Mouse (Mus musculus) fat pad, adult 2 months (tissue): Measurements from ENCODE around the gene Vwa3a.

Source experiments
- DNase-seq: peaks from one replicate; pipeline ENCODE4 v3.0.0-alpha.2; 2011; ENCODE audit warnings: low read depth, low spot score; ENCODE audit errors: extremely low read depth

Gene Vwa3a

GRCm38 (mm10) chr7:120746029-120746428 lies 6.9 kb downstream of the Vwa3a start:
- DNase-seq, result no peak

GRCm38 (mm10) chr7:120746821-120747220 lies 7.7 kb downstream of the Vwa3a start:
- DNase-seq, result no peak

- DNase-seq, result no peak
Measured at GRCm38 (mm10) chr7:120748478-120748877, 9.4 kb downstream of the Vwa3a start.

- DNase-seq, result no peak
Measured at GRCm38 (mm10) chr7:120751330-120751729, 12.2 kb downstream of the Vwa3a start.

- no peak for DNase-seq
Measured at GRCm38 (mm10) chr7:120751906-120752305, 12.8 kb downstream of the Vwa3a start.

- DNase-seq, result no peak
Measured at GRCm38 (mm10) chr7:120754671-120755070, 15.6 kb downstream of the Vwa3a start.

- no peak for DNase-seq
Measured at GRCm38 (mm10) chr7:120767369-120767768, 28.3 kb downstream of the Vwa3a start.

- no peak for DNase-seq
Measured at GRCm38 (mm10) chr7:120771389-120771788, 32.3 kb downstream of the Vwa3a start.

- DNase-seq, result no peak
Measured at GRCm38 (mm10) chr7:120778012-120778411, 38.9 kb downstream of the Vwa3a start.

GRCm38 (mm10) chr7:120795544-120795943 lies 56.4 kb downstream of the Vwa3a start:
- DNase-seq, result no peak

GRCm38 (mm10) chr7:120796369-120796768 lies 57.3 kb downstream of the Vwa3a start:
- no peak for DNase-seq

GRCm38 (mm10) chr7:120803268-120803667 lies 64.2 kb downstream of the Vwa3a start:
- no peak for DNase-seq

GRCm38 (mm10) chr7:120809705-120810104 lies 70.6 kb downstream of the Vwa3a start:
- DNase-seq, result no peak

GRCm38 (mm10) chr7:120811834-120812415 lies 72.8 kb downstream of the Vwa3a start, which contains the start of gene Gm5737:
Gene Gm5737, plus strand, starts transcription at chr7:120812365.
- DNase-seq, result no peak

- DNase-seq, result no peak
Measured at GRCm38 (mm10) chr7:120817552-120817951, 78.4 kb downstream of the Vwa3a start.

- DNase-seq, result no peak
Measured at GRCm38 (mm10) chr7:120819386-120819785, 80.3 kb downstream of the Vwa3a start.

- DNase-seq, result no peak
Measured at GRCm38 (mm10) chr7:120823248-120823647, 84.1 kb downstream of the Vwa3a start.

GRCm38 (mm10) chr7:120825097-120825496 lies 86.0 kb downstream of the Vwa3a start:
- DNase-seq, result no peak

GRCm38 (mm10) chr7:120826408-120826807 lies 87.3 kb downstream of the Vwa3a start:
- DNase-seq, result no peak

GRCm38 (mm10) chr7:120830431-120831381 lies 91.6 kb downstream of the Vwa3a start:
- DNase-seq, result no peak

GRCm38 (mm10) chr7:120834426-120834825 lies 95.3 kb downstream of the Vwa3a start:
- DNase-seq, result no peak

GRCm38 (mm10) chr7:120834863-120835372 lies 95.8 kb downstream of the Vwa3a start:
- DNase-seq, result no peak
